18 mouse cellular contexts compared by ENCODE assay signal in the genomic region with DNA sequence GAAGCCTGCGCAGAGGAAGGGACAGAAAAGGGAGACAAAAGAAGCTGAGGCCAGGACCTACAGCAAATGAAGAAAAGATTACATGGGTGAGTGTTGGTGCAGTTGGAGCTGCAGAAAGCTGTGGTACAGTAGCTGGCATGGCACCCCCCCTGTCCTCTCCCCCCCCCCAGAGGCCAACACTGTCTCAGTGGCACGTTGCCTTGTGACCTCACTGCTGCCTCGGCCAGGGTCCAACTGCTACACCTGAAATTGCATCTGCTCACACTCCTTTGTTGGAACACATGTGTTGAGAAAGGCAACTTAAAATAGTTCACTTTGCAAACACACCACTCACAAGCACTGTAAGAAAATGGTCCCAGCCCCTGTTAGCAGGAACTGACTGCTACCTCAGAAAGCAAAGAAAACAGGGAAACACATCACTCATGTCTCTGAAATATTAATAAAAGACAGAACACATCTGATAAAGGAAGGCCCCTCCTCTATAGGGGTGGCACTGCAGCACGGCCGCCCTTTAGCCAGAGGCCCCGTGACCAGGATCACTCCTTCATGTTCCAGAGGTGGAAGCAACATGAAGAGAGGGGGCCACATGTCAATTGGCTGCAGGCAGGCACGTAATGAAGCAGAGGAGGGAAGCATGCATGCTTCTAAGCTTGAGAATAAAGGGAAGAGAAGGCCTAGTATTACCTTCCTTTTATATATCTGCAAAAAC.
DNase-seq lines count a peak whose midpoint lies in the region; ATAC-seq and TF ChIP-seq lines count a peak whose summit lies in the region.
"Had no signal": no experiment of that assay in that cellular context is flagged by ENCODE, and none has a peak within 500 bp of the region (broad histone marks: within the 10 kb centered on the region; RNA-seq: fewer than 3 reads in every experiment).

No protein-coding gene starts in this region.

- H3K4me3 ChIP-seq in forebrain, embryonic 10.5 days: no peak overlapping the region
- H3K4me3 ChIP-seq in forebrain, embryonic 11.5 days (ENCODE audit: low read depth, low read length): no peak overlapping the region
- H3K4me3 ChIP-seq in forebrain, postnatal 0 days (ENCODE audit: low read depth, low read length): no peak overlapping the region
- no peak overlapping the region for H3K4me3 ChIP-seq in intestine, embryonic 16.5 days (ENCODE audit: low read length)
- H3K4me3 ChIP-seq in neural tube, embryonic 12.5 days: no peak overlapping the region
- H3K4me3 ChIP-seq: erythroblast, embryonic 14.5 days had no signal

- no peak for ATAC-seq in forebrain, embryonic 11.5 days (replicated peaks; ENCODE audit: low FRiP score)
- no peak for ATAC-seq in forebrain, postnatal 0 days
- peak; percentile 77 for ATAC-seq in intestine, embryonic 16.5 days
- ATAC-seq in neural tube, embryonic 12.5 days (ENCODE audit: low FRiP score, low read depth): no peak
- ATAC-seq: Patski had no signal

- no peak for DNase-seq in forebrain, embryonic 10.5 days (ENCODE audit: extremely low spot score, low spot score)
- no peak for DNase-seq in forebrain, embryonic 11.5 days (ENCODE audit: low spot score)
- DNase-seq in forebrain, postnatal 0 days: no peak
- no peak for DNase-seq in thymus, postnatal 10 days (ENCODE audit: low spot score in 2 of 2)
- no peak for DNase-seq in frontal cortex, postnatal 10 days (ENCODE audit: low spot score in 2 of 2)
- DNase-seq in thymus, postnatal 4 days: no peak
- DNase-seq: adrenal gland, adult 2 months; cerebellum, adult 9-11 months; embryo, embryonic 11 days; gastrocnemius, postnatal 14 days; heart, postnatal 36 days; kidney, adult 9 months; lung, postnatal 14 days had no signal

- peaks cover 43% of the 10 kb centered on the region for H3K4me1 ChIP-seq in forebrain, embryonic 10.5 days
- peaks cover 9% of the 10 kb centered on the region for H3K4me1 ChIP-seq in forebrain, embryonic 11.5 days (replicated peaks; ENCODE audit: control insufficient read depth, insufficient read depth, low read length)
- peaks cover 19% of the 10 kb centered on the region for H3K4me1 ChIP-seq in forebrain, postnatal 0 days (ENCODE audit: insufficient read depth)
- H3K4me1 ChIP-seq in intestine, embryonic 16.5 days (ENCODE audit: control insufficient read depth, insufficient read depth, low read length): peaks cover 37% of the 10 kb centered on the region
- peaks cover 64% of the 10 kb centered on the region for H3K4me1 ChIP-seq in neural tube, embryonic 12.5 days

- no peaks in the 10 kb centered on the region for H3K27me3 ChIP-seq in forebrain, embryonic 10.5 days (ENCODE audit: poor library complexity, severe bottlenecking)
- no peaks in the 10 kb centered on the region for H3K27me3 ChIP-seq in forebrain, embryonic 11.5 days (ENCODE audit: control insufficient read depth, insufficient read depth, low read length)
- no peaks in the 10 kb centered on the region for H3K27me3 ChIP-seq in forebrain, postnatal 0 days (ENCODE audit: insufficient read depth, low read length)
- no peaks in the 10 kb centered on the region for H3K27me3 ChIP-seq in intestine, embryonic 16.5 days (replicated peaks; ENCODE audit: control insufficient read depth, insufficient read depth, low read length)
- no peaks in the 10 kb centered on the region for H3K27me3 ChIP-seq in neural tube, embryonic 12.5 days (replicated peaks)
- H3K27me3 ChIP-seq: Patski had no signal

- no peaks in the 10 kb centered on the region for H3K9me3 ChIP-seq in forebrain, embryonic 10.5 days
- no peaks in the 10 kb centered on the region for H3K9me3 ChIP-seq in forebrain, embryonic 11.5 days (ENCODE audit: control insufficient read depth, low read length)
- H3K9me3 ChIP-seq in forebrain, postnatal 0 days (ENCODE audit: low read length): no peaks in the 10 kb centered on the region
- no peaks in the 10 kb centered on the region for H3K9me3 ChIP-seq in intestine, embryonic 16.5 days (ENCODE audit: control insufficient read depth, low read length)
- H3K9me3 ChIP-seq in neural tube, embryonic 12.5 days: no peaks in the 10 kb centered on the region

- TF ChIP-seq CTCF in forebrain, postnatal 0 days (IDR thresholded peaks at IDR 0.05; ENCODE audit: low read depth): no peak

- 0 out of 2 replicates have a peak, but pooled peaks cover 5% of the 10 kb centered on the region for H3K36me3 ChIP-seq in forebrain, embryonic 10.5 days (replicated peaks)
- H3K36me3 ChIP-seq in forebrain, embryonic 11.5 days (ENCODE audit: control insufficient read depth, insufficient read depth, low read length): no peaks in the 10 kb centered on the region
- no peaks in the 10 kb centered on the region; the same call in 1 of the 2 replicates for H3K36me3 ChIP-seq in forebrain, postnatal 0 days (ENCODE audit: insufficient read depth)
- no peaks in the 10 kb centered on the region for H3K36me3 ChIP-seq in intestine, embryonic 16.5 days (ENCODE audit: control insufficient read depth, insufficient read depth, low read length)
- H3K36me3 ChIP-seq in neural tube, embryonic 12.5 days: peaks cover 10% of the 10 kb centered on the region

- 87% methylated on average over 7 of the region's 7 CpGs for WGBS in forebrain, embryonic 10.5 days
- 82% methylated on average over 7 of the region's 7 CpGs for WGBS in forebrain, embryonic 11.5 days
- WGBS in forebrain, postnatal 0 days: 78% methylated on average over 7 of the region's 7 CpGs
- 60% methylated on average over 7 of the region's 7 CpGs for WGBS in intestine, embryonic 16.5 days
- 71% methylated on average over 7 of the region's 7 CpGs for WGBS in neural tube, embryonic 12.5 days

- no peak overlapping the region for H3K4me2 ChIP-seq in forebrain, embryonic 11.5 days (ENCODE audit: low read depth, low read length, severe bottlenecking)
- no peak overlapping the region for H3K4me2 ChIP-seq in forebrain, postnatal 0 days (ENCODE audit: low read depth)
- no peak overlapping the region for H3K4me2 ChIP-seq in intestine, embryonic 16.5 days (ENCODE audit: low read depth, low read length)
- peak overlapping the region; percentile 18; the same call in 1 of the 2 replicates for H3K4me2 ChIP-seq in neural tube, embryonic 12.5 days (replicated peaks)

- H3K27ac ChIP-seq in forebrain, embryonic 10.5 days: peak overlapping the region; percentile 40
- no peak overlapping the region for H3K27ac ChIP-seq in forebrain, embryonic 11.5 days (ENCODE audit: low read depth, low read length)
- peak overlapping the region; percentile 51; the same call in 1 of the 2 replicates for H3K27ac ChIP-seq in forebrain, postnatal 0 days (ENCODE audit: low read depth, low read length)
- no peak overlapping the region; the same call in 1 of the 2 replicates for H3K27ac ChIP-seq in intestine, embryonic 16.5 days (ENCODE audit: low read length)
- H3K27ac ChIP-seq in neural tube, embryonic 12.5 days: peak overlapping the region; percentile 65
- H3K27ac ChIP-seq: liver, embryonic 14.5 days had no signal

- H3K9ac ChIP-seq in forebrain, embryonic 11.5 days (ENCODE audit: low read length): no peak overlapping the region
- no peak overlapping the region for H3K9ac ChIP-seq in forebrain, postnatal 0 days
- 0 out of 2 replicates have a peak overlapping the region, but pooled peaks have one; percentile 26 for H3K9ac ChIP-seq in intestine, embryonic 16.5 days (ENCODE audit: low read depth, low read length)
- 0 out of 2 replicates have a peak overlapping the region, but pooled peaks have one; percentile 5 for H3K9ac ChIP-seq in neural tube, embryonic 12.5 days
- H3K9ac ChIP-seq: liver, embryonic 14.5 days had no signal

Comparison
In these comparisons a context has a peak if more than half of its experiments do, and no peak if none do; other contexts are left out.
1. H3K27ac ChIP-seq: peak in forebrain, embryonic 10.5 days (single experiment), forebrain, postnatal 0 days (single experiment) and neural tube, embryonic 12.5 days (single experiment); none in forebrain, embryonic 11.5 days (single experiment) and intestine, embryonic 16.5 days (single experiment).
2. H3K9ac ChIP-seq: peak in intestine, embryonic 16.5 days (single experiment) and neural tube, embryonic 12.5 days (single experiment); none in forebrain, embryonic 11.5 days (single experiment) and forebrain, postnatal 0 days (single experiment).